Mouse (Mus musculus) embryonic fibroblast, embryonic 13.5 days (primary cell): ENCODE data around the gene Dhrs9. TPM values are rescaled to one million over a fixed set of nuclear protein-coding genes. Genes with fewer than 3 reads are reported as not detected.
"Not testable (repeated sequence)": the region's sequence is repeated elsewhere in the genome, so short reads cannot be mapped to it uniquely, and the experiment has no call there.

Experiments
- H3K27ac ChIP-seq: 2 replicates; pipeline ENCODE4 v1.5.1; 2012; ENCODE audit warnings: low read length, control low read depth, inconsistent platforms; ENCODE audit not compliant: insufficient read depth
- H3K4me1 ChIP-seq: 2 replicates; pipeline ENCODE4 v1.6.1; 2011; ENCODE audit warnings: low read length; ENCODE audit not compliant: control insufficient read depth, insufficient read depth
- H3K4me3 ChIP-seq: 2 replicates; pipeline ENCODE4 v1.5.1; 2011; ENCODE audit warnings: mild to moderate bottlenecking, control low read depth, low read length; ENCODE audit not compliant: insufficient read depth
- CTCF ChIP-seq: IDR thresholded peaks from 2 replicates; pipeline ENCODE4 v1.5.1; 2011; ENCODE audit warnings: mild to moderate bottlenecking, control low read depth, low read length, moderate library complexity, borderline replicate concordance; ENCODE audit not compliant: insufficient read depth
- POLR2A ChIP-seq: IDR thresholded peaks from 2 replicates; pipeline ENCODE4 v1.6.1; 2011; ENCODE audit warnings: low read depth, mild to moderate bottlenecking, control low read depth, low read length, moderate library complexity
- polyA plus RNA-seq: library from polyadenylated mRNA; stranded (reverse); fragments of >200 nt; gene quantifications from 2 replicates; pipeline ENCODE4 v1.2.4, GENCODE M21; 2011; ENCODE audit warnings: low read depth; ENCODE audit not compliant: missing spikeins, insufficient read length

Gene Dhrs9
- 5.9 and 6.3 TPM in 2 replicates for polyA plus RNA-seq

- Histone ChIP-seq H3K27ac (peak within 1 kb of the TSS; percentile 55), H3K4me1 (peaks cover 14% of the 10 kb centered on the region), H3K4me3 (no peak within 1 kb of the TSS)
- TF ChIP-seq CTCF (no peak), POLR2A (peak; percentile 38; the same call in 1 of the 2 replicates)
Measured at GRCm38 (mm10) chr2:69380281-69380680, at the start of gene Dhrs9. Gene Dhrs9, plus strand, starts transcription at chr2:69380445.

- not testable (repeated sequence) for H3K4me1 ChIP-seq, H3K4me3 ChIP-seq, H3K27ac ChIP-seq
Measured at GRCm38 (mm10) chr2:69331523-69331922, 48.7 kb upstream of the Dhrs9 start.

GRCm38 (mm10) chr2:69341506-69341905 is 38.7 kb upstream of the Dhrs9 start:
- no peak overlapping the region for H3K27ac ChIP-seq
- TF ChIP-seq CTCF (no peak), POLR2A (no peak)
- no peaks in the 10 kb centered on the region for H3K4me1 ChIP-seq
- no peak overlapping the region for H3K4me3 ChIP-seq

GRCm38 (mm10) chr2:69342496-69343221 is 37.6 kb upstream of the Dhrs9 start, which contains the start of gene Abcb11:
Gene Abcb11, minus strand, starts transcription at chr2:69342616.
- Histone ChIP-seq H3K4me3 (no peak within 1 kb of the TSS), H3K27ac (no peak within 1 kb of the TSS), H3K4me1 (no peaks in the 10 kb centered on the region)
- TF ChIP-seq POLR2A (no peak), CTCF (no peak)

GRCm38 (mm10) chr2:69355402-69355801 is 24.8 kb upstream of the Dhrs9 start:
- H3K27ac ChIP-seq, H3K4me3 ChIP-seq, H3K4me1 ChIP-seq: not testable (repeated sequence)

- TF ChIP-seq CTCF, result no peak
- no peak for TF ChIP-seq POLR2A
- Histone ChIP-seq H3K27ac (no peak overlapping the region), H3K4me3 (no peak overlapping the region), H3K4me1 (no peaks in the 10 kb centered on the region)
Measured at GRCm38 (mm10) chr2:69364831-69365230, 15.4 kb upstream of the Dhrs9 start.

- TF ChIP-seq CTCF (no peak), POLR2A (no peak)
- Histone ChIP-seq H3K4me3 (no peak overlapping the region), H3K27ac (no peak overlapping the region)
Measured at GRCm38 (mm10) chr2:69365275-69365674, 15.0 kb upstream of the Dhrs9 start.

GRCm38 (mm10) chr2:69376780-69377179 is 3.5 kb upstream of the Dhrs9 start:
- Histone ChIP-seq H3K4me1 (peaks cover 14% of the 10 kb centered on the region), H3K27ac (peak overlapping the region; percentile 70), H3K4me3 (no peak overlapping the region)
- no peak for TF ChIP-seq CTCF
- no peak for TF ChIP-seq POLR2A

More at GRCm38 (mm10) chr2:69365275-69365674, 15.0 kb upstream of the Dhrs9 start:
- no peaks in the 10 kb centered on the region for H3K4me1 ChIP-seq

GRCm38 (mm10) chr2:69379801-69380200 is 444 bp upstream of the Dhrs9 start:
- Histone ChIP-seq H3K4me1 (peaks cover 14% of the 10 kb centered on the region), H3K27ac (peak overlapping the region; percentile 55), H3K4me3 (no peak overlapping the region)
- TF ChIP-seq CTCF (no peak), POLR2A (no peak)

GRCm38 (mm10) chr2:69381740-69382139 is 1.5 kb downstream of the Dhrs9 start:
- TF ChIP-seq POLR2A (no peak), CTCF (no peak)
- Histone ChIP-seq H3K4me1 (peaks cover 11% of the 10 kb centered on the region), H3K4me3 (no peak overlapping the region), H3K27ac (no peak overlapping the region)

- no peak overlapping the region for H3K4me3 ChIP-seq
- H3K4me1 ChIP-seq, result peaks cover 6% of the 10 kb centered on the region; the same call in 1 of the 2 replicates
- TF ChIP-seq CTCF (no peak), POLR2A (no peak)
- no peak overlapping the region for H3K27ac ChIP-seq
Measured at GRCm38 (mm10) chr2:69382838-69383237, 2.6 kb downstream of the Dhrs9 start.
